Mouse (Mus musculus) CH12.LX (cell line): ENCODE results near the gene Orc1. TPM values are rescaled to one million over a fixed set of nuclear protein-coding genes. Genes with fewer than 3 reads are reported as not detected.

Source experiments
- DNase-seq: peaks from one replicate; pipeline ENCODE4 v3.0.0-alpha.2; 2013; ENCODE audit errors: extremely low read depth
- H3K27ac ChIP-seq: 2 replicates; pipeline ENCODE4 v1.5.1; 2012; ENCODE audit warnings: low read depth, mild to moderate bottlenecking, control low read depth, moderate library complexity; ENCODE audit not compliant: insufficient read depth
- H3K27me3 ChIP-seq: replicated peaks from 2 replicates; pipeline ENCODE3; 2012; ENCODE audit warnings: inconsistent platforms
- H3K36me3 ChIP-seq, 2 experiments: replicated peaks in 1 of 2; 2 replicates each; pipeline versions ENCODE3 to v1.6.1; 2012; ENCODE audit warnings: inconsistent platforms in 1 of 2, low read length in 1 of 2, mild to moderate bottlenecking in 1 of 2, mixed read lengths in 1 of 2, moderate library complexity in 1 of 2; ENCODE audit not compliant: control insufficient read depth in 1 of 2, insufficient read depth in 1 of 2
- H3K4me1 ChIP-seq, 2 experiments: 2 replicates each; pipeline ENCODE4 v1.6.1; 2012; ENCODE audit warnings: inconsistent platforms in 1 of 2, moderate library complexity in 1 of 2; ENCODE audit not compliant: insufficient read depth in 2 of 2, control insufficient read depth in 1 of 2
- H3K4me2 ChIP-seq: 2 replicates; pipeline ENCODE4 v1.6.1; 2012; ENCODE audit warnings: low read depth, mild to moderate bottlenecking, control low read depth; ENCODE audit not compliant: poor library complexity, insufficient read depth, severe bottlenecking
- H3K4me3 ChIP-seq, 3 experiments: fragments of 150-350 bp in 1 of 3; sonication (generic) in 1 of 3; replicated peaks in 1 of 3; 2 replicates each; pipeline versions ENCODE3 to v1.5.1; 2011 to 2012; ENCODE audit warnings: low read depth in 2 of 3, low read length in 2 of 3, mild to moderate bottlenecking in 2 of 3, moderate library complexity in 2 of 3, control low read depth in 1 of 3, improper control_type of control experiment in 1 of 3, inconsistent platforms in 1 of 3, mixed read lengths in 1 of 3; ENCODE audit not compliant: poor library complexity in 1 of 3
- H3K79me2 ChIP-seq: replicated peaks from 2 replicates; pipeline ENCODE4 v1.6.1; 2012; ENCODE audit warnings: mild to moderate bottlenecking, moderate library complexity; ENCODE audit not compliant: control insufficient read depth, poor library complexity, insufficient read depth, severe bottlenecking; ENCODE audit errors: extremely low read depth
- H3K9ac ChIP-seq: 2 replicates; pipeline ENCODE4 v1.6.1; 2012; ENCODE audit warnings: low read depth, mild to moderate bottlenecking, control low read depth, moderate library complexity; ENCODE audit not compliant: insufficient read depth
- H3K9me3 ChIP-seq: replicated peaks from 2 replicates; pipeline ENCODE3; 2012; ENCODE audit warnings: low read length, inconsistent platforms, mixed read lengths
- CHD1 ChIP-seq: IDR thresholded peaks from 2 replicates; pipeline ENCODE4 v1.6.1; 2012; ENCODE audit warnings: low read depth, low read length, improper control_type of control experiment, inconsistent platforms
- CTCF ChIP-seq, 2 experiments: IDR thresholded peaks in 1 of 2; conservative IDR thresholded peaks in 1 of 2; 2 replicates each; pipeline ENCODE4 v1.5.1; 2011 to 2012; ENCODE audit warnings: low read depth in 2 of 2, low read length in 2 of 2, improper control_type of control experiment in 1 of 2, inconsistent platforms in 1 of 2, mild to moderate bottlenecking in 1 of 2, moderate library complexity in 1 of 2
- ELF1 ChIP-seq: IDR thresholded peaks from 2 replicates; pipeline ENCODE4 v1.6.1; 2014; ENCODE audit warnings: low read depth, mild to moderate bottlenecking, inconsistent platforms, low read length, improper control_type of control experiment
- HCFC1 ChIP-seq: IDR thresholded peaks from 2 replicates; pipeline ENCODE4 v1.6.1; 2012; ENCODE audit warnings: low read depth, mild to moderate bottlenecking, inconsistent platforms, low read length, improper control_type of control experiment
- IRF4 ChIP-seq: IDR thresholded peaks from 2 replicates; pipeline ENCODE4 v1.6.1; 2014; ENCODE audit warnings: low read depth, mild to moderate bottlenecking, inconsistent platforms, low read length, improper control_type of control experiment
- JUN ChIP-seq: IDR thresholded peaks from 2 replicates; pipeline ENCODE4 v1.6.1; 2011; ENCODE audit warnings: low read depth, mild to moderate bottlenecking, low read length, improper control_type of control experiment, moderate library complexity; ENCODE audit not compliant: insufficient read depth
- MAFK ChIP-seq: IDR thresholded peaks from 2 replicates; pipeline ENCODE4 v1.6.1; 2011; ENCODE audit warnings: low read length, improper control_type of control experiment; ENCODE audit not compliant: insufficient replicate concordance
- MYC ChIP-seq: IDR thresholded peaks from 2 replicates; pipeline ENCODE4 v1.6.1; 2011; ENCODE audit warnings: low read depth, mild to moderate bottlenecking, improper control_type of control experiment, low read length
- NRF1 ChIP-seq: IDR thresholded peaks from 2 replicates; pipeline ENCODE4 v1.6.1; 2014; ENCODE audit warnings: low read depth, mild to moderate bottlenecking, inconsistent platforms, low read length, improper control_type of control experiment, moderate library complexity
- POLR2A ChIP-seq: IDR thresholded peaks from 2 replicates; pipeline ENCODE4 v1.6.1; 2011; ENCODE audit warnings: low read depth, mild to moderate bottlenecking, improper control_type of control experiment, low read length
- TBP ChIP-seq: conservative IDR thresholded peaks from 2 replicates; pipeline ENCODE4 v1.6.1; 2011; ENCODE audit warnings: low read depth, low read length, improper control_type of control experiment
- USF2 ChIP-seq: conservative IDR thresholded peaks from 2 replicates; pipeline ENCODE4 v1.6.1; 2011; ENCODE audit warnings: low read depth, low read length, improper control_type of control experiment
- ZC3H11A ChIP-seq: IDR thresholded peaks from 2 replicates; pipeline ENCODE4 v1.6.1; 2012; ENCODE audit warnings: low read depth, mild to moderate bottlenecking, inconsistent platforms, low read length, improper control_type of control experiment
- ZKSCAN1 ChIP-seq: IDR thresholded peaks from 2 replicates; pipeline ENCODE4 v1.6.1; 2012; ENCODE audit warnings: low read depth, inconsistent platforms, low read length, improper control_type of control experiment, borderline replicate concordance
- ZMIZ1 ChIP-seq: IDR thresholded peaks from 2 replicates; pipeline ENCODE4 v1.6.1; 2012; ENCODE audit warnings: low read depth, mild to moderate bottlenecking, inconsistent platforms, low read length, improper control_type of control experiment
- ZNF384 ChIP-seq: IDR thresholded peaks from 2 replicates; pipeline ENCODE4 v1.6.1; 2012; ENCODE audit warnings: low read depth, low read length, improper control_type of control experiment, inconsistent platforms
- dilution Hi-C: fragments of 300-500 bp; cut with MboI; formaldehyde crosslinking; loops from 2 replicates; pipeline ENCODE4 v1.14.3; 2020; ENCODE audit warnings: low sequenced_read_pairs; ENCODE audit not compliant: extremely low pct_unique_long_range_greater_than_20kb, extremely low pct_ligation_motif_present
- in situ Hi-C: fragments of 300-500 bp; cut with MboI; formaldehyde crosslinking; loops from 3 replicates; pipeline ENCODE4 v1.14.3; 2019; ENCODE audit warnings: low sequenced_read_pairs, low pct_ligation_motif_present, low pct_unique_long_range_greater_than_20kb, mixed read lengths
- polyA plus RNA-seq: library from polyadenylated mRNA; unstranded; fragments of >175 nt; gene quantifications from 2 replicates; pipeline ENCODE4 v1.2.1, GENCODE M21; 2012; ENCODE audit warnings: low read depth; ENCODE audit not compliant: insufficient read length
- total RNA-seq, 2 experiments: library from RNA; depleted of rRNA; stranded (reverse); fragments of 300-350 nt in 1 of 2; fragments of >200 nt in 1 of 2; gene quantifications; 2 replicates each; pipeline ENCODE4 v1.2.3; 2012 to 2014

Gene Orc1
- total and polyA plus RNA-seq, 3 experiments, result 16.3 to 25.4 (median 24.8) TPM

DNA sequence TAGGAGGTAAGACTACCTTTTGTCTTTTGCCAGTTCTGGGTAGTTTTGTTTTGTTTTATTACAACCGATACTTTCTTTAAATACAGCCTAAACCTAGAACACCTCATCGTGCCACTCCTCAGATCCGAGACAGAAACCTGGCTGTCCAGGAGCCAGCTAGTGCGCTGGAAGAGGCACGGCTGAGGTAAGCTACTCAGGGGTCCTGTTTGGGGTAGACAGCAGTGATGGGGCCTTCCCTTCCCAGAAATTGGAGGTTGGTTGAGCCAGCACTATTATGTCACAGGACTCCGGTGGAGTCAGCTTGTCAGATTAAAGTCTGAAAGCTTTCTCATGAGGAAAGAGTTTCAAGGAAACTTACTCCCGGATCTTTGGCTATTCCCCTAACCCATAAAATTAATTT, 22.6 kb downstream of the Orc1 start:
- in situ Hi-C loops, result no loop called here
- Histone ChIP-seq H3K79me2 (no peaks in the 10 kb centered on the region), H3K4me3 (no peak overlapping the region), H3K9ac (no peak overlapping the region), H3K27ac (no peak overlapping the region), H3K4me1 (peaks cover 0 to 4% of the 10 kb centered on the region in 2 experiments; a peak in 2 of 4 replicates), H3K27me3 (no peaks in the 10 kb centered on the region), H3K9me3 (no peaks in the 10 kb centered on the region), H3K36me3 (peaks cover 45 to 77% of the 10 kb centered on the region in 2 experiments), H3K4me2 (no peak overlapping the region)
- dilution Hi-C loops, result no loop called here
- no peak for DNase-seq
- TF ChIP-seq ZC3H11A, result no peak
- TF ChIP-seq JUN, result no peak

DNA sequence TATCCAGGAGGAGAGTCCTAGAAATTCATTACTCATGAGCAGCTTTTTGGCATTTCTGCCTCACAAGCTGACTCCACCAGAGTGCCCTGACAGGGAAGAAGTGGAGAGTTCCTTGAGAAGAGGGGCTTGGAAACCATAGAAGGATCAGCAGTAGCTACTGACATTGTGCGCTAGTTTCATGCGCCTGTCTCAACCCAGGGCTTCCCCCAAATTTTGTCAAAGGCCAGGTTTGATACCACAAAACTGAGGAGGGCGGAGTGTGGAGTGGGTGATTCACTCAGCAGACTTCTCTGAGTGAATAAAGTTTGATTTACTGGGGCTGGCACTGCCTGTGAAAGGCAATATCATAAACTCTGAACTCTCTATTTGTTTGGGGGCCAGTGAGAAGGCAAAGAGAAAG, 29.4 kb downstream of the Orc1 start:
- H3K36me3 ChIP-seq, result peaks cover 40 to 86% of the 10 kb centered on the region in 2 experiments
- in situ Hi-C loops (no loop called here), dilution Hi-C loops (no loop called here)

DNA sequence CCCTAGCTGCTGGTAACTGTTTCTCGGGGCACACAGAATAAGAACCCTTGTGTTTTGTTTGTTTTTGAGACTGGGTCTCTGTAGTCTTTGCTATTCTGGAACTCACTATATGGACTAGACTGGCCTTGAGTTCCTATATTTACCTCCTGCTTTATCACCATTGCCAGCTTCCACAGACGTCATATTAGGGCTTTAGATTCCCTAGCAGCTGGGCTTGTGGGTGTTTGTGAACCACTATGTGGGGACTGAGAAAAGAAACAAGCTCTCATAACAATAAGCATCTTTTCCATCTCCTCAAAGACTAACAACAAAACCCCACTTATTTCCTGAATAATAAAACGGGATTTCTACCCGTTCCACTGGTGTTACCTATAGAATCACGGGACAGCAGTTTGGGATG, 31.7 kb downstream of the Orc1 start:
- in situ Hi-C loops (no loop called here), dilution Hi-C loops (no loop called here)
- no peak overlapping the region for H3K9ac ChIP-seq
- peaks cover 22 to 82% of the 10 kb centered on the region in 2 experiments for H3K36me3 ChIP-seq
- DNase-seq, result no peak
- no peaks in the 10 kb centered on the region for H3K79me2 ChIP-seq
- H3K4me2 ChIP-seq, result no peak overlapping the region
- H3K4me3 ChIP-seq, result no peak overlapping the region
- H3K27ac ChIP-seq, result no peak overlapping the region
- TF ChIP-seq USF2 (no peak), MAFK (no peak), JUN (no peak), IRF4 (no peak), TBP (no peak), ELF1 (no peak)
- no peaks in the 10 kb centered on the region for H3K27me3 ChIP-seq
- no peaks in the 10 kb centered on the region for H3K9me3 ChIP-seq
- no peaks in the 10 kb centered on the region for H3K4me1 ChIP-seq

More for the DNA sequence above, 29.4 kb downstream of the Orc1 start:
- Histone ChIP-seq H3K27me3 (no peaks in the 10 kb centered on the region), H3K4me1 (no peaks in the 10 kb centered on the region), H3K79me2 (no peaks in the 10 kb centered on the region), H3K9ac (no peak overlapping the region), H3K4me2 (no peak overlapping the region), H3K4me3 (no peak overlapping the region), H3K9me3 (no peaks in the 10 kb centered on the region), H3K27ac (no peak overlapping the region)
- no peak for DNase-seq
- TF ChIP-seq ZNF384 (no peak), ZKSCAN1 (no peak), MYC (no peak), HCFC1 (no peak), IRF4 (no peak), USF2 (no peak), NRF1 (no peak), CHD1 (no peak), ZMIZ1 (no peak), CTCF (conservative IDR thresholded peaks at IDR 0.05 in 1 of 2, IDR thresholded peaks at IDR 0.05 in 1 of 2; ENCODE audit: low read depth in 2 of 2, low read length in 2 of 2) (no peak), ZC3H11A (no peak), POLR2A (no peak)
